Mouse (Mus musculus) retina, embryonic 14.5 days (tissue): ENCODE measurements at regions not wholly inside any gene's neighbourhood (a gene's known extent, or its start where the extent isn't known, plus 50 kb on each side); places are given as distances from the start of the nearest gene placed in this dataset.
A peak's percentile ranks its signal among the peaks of the same experiment; 100 is the strongest.
"Not testable (repeated sequence)": the region's sequence is repeated elsewhere in the genome, so short reads cannot be mapped to it uniquely, and the experiment has no call there.

Experiments used
- DNase-seq: peaks from one replicate; pipeline ENCODE4 v3.0.0-alpha.2; 2015; ENCODE audit warnings: low spot score

- no peak for DNase-seq
Measured at GRCm38 (mm10) chr16:26860566-26860965, 130.9 kb downstream of the Gmnc start.

- no peak for DNase-seq
Measured at GRCm38 (mm10) chr16:26849191-26849590, 142.3 kb downstream of the Gmnc start.

- DNase-seq = no peak
Measured at GRCm38 (mm10) chr16:26827006-26827405, 164.4 kb downstream of the Gmnc start.

- not testable (repeated sequence) for DNase-seq
Measured at GRCm38 (mm10) chr16:26811201-26811600, 180.3 kb downstream of the Gmnc start.

- DNase-seq = no peak
Measured at GRCm38 (mm10) chr16:26805426-26805825, 186.0 kb downstream of the Gmnc start.

- DNase-seq = no peak
Measured at GRCm38 (mm10) chr16:26787042-26787620, 204.3 kb downstream of the Gmnc start.

GRCm38 (mm10) chr16:26782331-26782730 lies 200.8 kb downstream of the Il1rap start:
- peak; percentile 49 for DNase-seq
